Mouse (Mus musculus) retina, adult 2 months (tissue): ENCODE data around the gene Tmco3.
"Not testable (repeated sequence)": the region's sequence is repeated elsewhere in the genome, so short reads cannot be mapped to it uniquely, and the experiment has no call there.

Experiments used
- DNase-seq: peaks from one replicate; pipeline ENCODE4 v3.0.0-alpha.2; 2012; ENCODE audit warnings: low read depth, low spot score

The Tmco3 gene

GRCm38 (mm10) chr8:13306309-13306909, 18.4 kb downstream of the Tmco3 start:
- DNase-seq, result no peak

GRCm38 (mm10) chr8:13306916-13307315, 18.9 kb downstream of the Tmco3 start:
- DNase-seq, result no peak

GRCm38 (mm10) chr8:13314922-13315321, 26.9 kb downstream of the Tmco3 start:
- DNase-seq, result no peak

- no peak for DNase-seq
These were observed 28.7 kb downstream of the Tmco3 start for GRCm38 (mm10) chr8:13316671-13317070.

GRCm38 (mm10) chr8:13326598-13326997, 38.6 kb downstream of the Tmco3 start:
- peak; percentile 47 for DNase-seq

- no peak for DNase-seq
These were observed 46.7 kb downstream of the Tmco3 start for GRCm38 (mm10) chr8:13334671-13335070.

GRCm38 (mm10) chr8:13337245-13337644, 49.3 kb downstream of the Tmco3 start:
- DNase-seq, result not testable (repeated sequence)

- no peak for DNase-seq
These were observed 49.7 kb downstream of the Tmco3 start for GRCm38 (mm10) chr8:13337678-13338077.

- DNase-seq, result peak; percentile 74
These were observed 50.4 kb downstream of the Tmco3 start, which contains the start of gene Tfdp1 for GRCm38 (mm10) chr8:13338255-13338860. Gene Tfdp1, plus strand, starts transcription at chr8:13338751.

GRCm38 (mm10) chr8:13338901-13339645, 51.1 kb downstream of the Tmco3 start:
- no peak for DNase-seq

- no peak for DNase-seq
These were observed 51.6 kb downstream of the Tmco3 start for GRCm38 (mm10) chr8:13339646-13339990.

- DNase-seq, result no peak
These were observed 52.7 kb downstream of the Tmco3 start for GRCm38 (mm10) chr8:13340650-13341049.

- DNase-seq, result no peak
These were observed 54.4 kb downstream of the Tmco3 start for GRCm38 (mm10) chr8:13342340-13342739.

- no peak for DNase-seq
These were observed 55.1 kb downstream of the Tmco3 start for GRCm38 (mm10) chr8:13343134-13343533.

- DNase-seq, result no peak
These were observed 62.1 kb downstream of the Tmco3 start for GRCm38 (mm10) chr8:13350052-13350451.

GRCm38 (mm10) chr8:13351593-13351992, 63.6 kb downstream of the Tmco3 start:
- no peak for DNase-seq

- DNase-seq, result no peak
These were observed 64.6 kb downstream of the Tmco3 start for GRCm38 (mm10) chr8:13352601-13353000.

- no peak for DNase-seq
These were observed 65.3 kb downstream of the Tmco3 start for GRCm38 (mm10) chr8:13353155-13353833.

- DNase-seq, result no peak
These were observed 65.9 kb downstream of the Tmco3 start for GRCm38 (mm10) chr8:13353883-13354282.

GRCm38 (mm10) chr8:13356221-13356620, 68.2 kb downstream of the Tmco3 start:
- no peak for DNase-seq

- DNase-seq, result no peak
These were observed 68.7 kb downstream of the Tmco3 start for GRCm38 (mm10) chr8:13356681-13357080.

- DNase-seq, result no peak
These were observed 72.2 kb downstream of the Tmco3 start for GRCm38 (mm10) chr8:13360213-13360612.
